Mouse (Mus musculus) hindbrain, embryonic 14.5 days (tissue): ENCODE results near the gene Aplp2. TPM values are rescaled to one million over a fixed set of nuclear protein-coding genes. Genes with fewer than 3 reads are reported as not detected.
"Not testable (repeated sequence)": the region's sequence is repeated elsewhere in the genome, so short reads cannot be mapped to it uniquely, and the experiment has no call there.

ENCODE experiments used
- ATAC-seq: fragments of 200-750 bp; cut with Nextera tagmentation; 2 replicates; pipeline ENCODE4 v1.8.0; 2017; ENCODE audit warnings: moderate number of reproducible peaks, mild to moderate bottlenecking, moderate TSS enrichment, moderate library complexity; ENCODE audit not compliant: low FRiP score
- DNase-seq: peaks from one replicate; pipeline ENCODE4 v3.0.0-alpha.2; 2015; ENCODE audit warnings: low spot score
- H3K27ac ChIP-seq: fragments of 300-500 bp; sonication (generic); 2 replicates; pipeline ENCODE4 v1.5.1; 2014; ENCODE audit warnings: mild to moderate bottlenecking, moderate library complexity
- H3K27me3 ChIP-seq: fragments of 300-500 bp; sonication (generic); 2 replicates; pipeline ENCODE4 v1.6.1; 2014; ENCODE audit warnings: mild to moderate bottlenecking, low read length, mixed read lengths; ENCODE audit not compliant: control insufficient read depth, insufficient read depth
- H3K36me3 ChIP-seq: fragments of 300-500 bp; sonication (generic); replicated peaks from 2 replicates; pipeline ENCODE4 v1.6.1; 2014; ENCODE audit not compliant: control insufficient read depth, insufficient read depth
- H3K4me1 ChIP-seq: fragments of 300-500 bp; sonication (generic); replicated peaks from 2 replicates; pipeline ENCODE4 v1.6.1; 2014; ENCODE audit warnings: antibody characterized with exemption, low read length, mixed read lengths; ENCODE audit not compliant: control insufficient read depth, insufficient read depth
- H3K4me2 ChIP-seq: fragments of 300-500 bp; sonication (generic); replicated peaks from 2 replicates; pipeline ENCODE4 v1.6.1; 2014; ENCODE audit warnings: mild to moderate bottlenecking, moderate library complexity
- H3K4me3 ChIP-seq: fragments of 300-500 bp; sonication (generic); replicated peaks from 2 replicates; pipeline ENCODE4 v1.5.1; 2014; ENCODE audit warnings: mild to moderate bottlenecking, low read length
- H3K9ac ChIP-seq: fragments of 300-500 bp; sonication (generic); 2 replicates; pipeline ENCODE4 v1.6.1; 2014
- H3K9me3 ChIP-seq: fragments of 300-500 bp; sonication (generic); 2 replicates; pipeline ENCODE4 v1.6.1; 2016; ENCODE audit warnings: low read length; ENCODE audit not compliant: control insufficient read depth
- WGBS: fragments of 180-500 bp; shearing (Covaris S2); extraction: QIAGEN DNeasy Blood & Tissue Kit; methylation state at CpG from one replicate; pipeline ENCODE4 v1.1.7; 2014; 5-methylcytosine and 5-hydroxymethylcytosine counted together
- polyA plus RNA-seq: library from polyadenylated mRNA; unstranded; fragments of >200 nt; fragmentation: Nextera tagmentation; extraction: Ambion mirVana; gene quantifications from 2 replicates; pipeline ENCODE4 v1.2.1, GENCODE M21; 2014

The Aplp2 gene
- polyA plus RNA-seq, 1 experiment from 2014 or later: 398 TPM

DNA sequence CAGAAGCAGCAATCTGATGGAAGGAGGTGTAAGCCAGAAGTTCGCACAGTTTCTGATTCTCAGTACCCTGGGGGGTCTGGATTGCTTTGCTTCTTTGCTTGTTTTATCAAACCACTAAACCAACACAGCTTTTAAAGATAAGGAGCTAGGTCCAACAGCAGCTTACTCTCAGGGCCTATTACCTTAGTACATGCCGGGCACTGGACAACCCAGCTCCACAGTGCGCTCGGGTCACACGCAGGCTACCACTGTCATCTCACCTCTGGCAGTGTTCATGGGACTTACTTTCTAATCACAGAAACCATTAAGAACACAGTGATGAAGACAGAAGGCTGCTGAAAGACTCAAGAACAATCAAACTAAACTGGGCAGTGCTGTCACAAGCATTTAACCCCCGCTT lies 36.3 kb downstream of the Aplp2 start:
- H3K9me3 ChIP-seq: no peaks in the 10 kb centered on the region

DNA sequence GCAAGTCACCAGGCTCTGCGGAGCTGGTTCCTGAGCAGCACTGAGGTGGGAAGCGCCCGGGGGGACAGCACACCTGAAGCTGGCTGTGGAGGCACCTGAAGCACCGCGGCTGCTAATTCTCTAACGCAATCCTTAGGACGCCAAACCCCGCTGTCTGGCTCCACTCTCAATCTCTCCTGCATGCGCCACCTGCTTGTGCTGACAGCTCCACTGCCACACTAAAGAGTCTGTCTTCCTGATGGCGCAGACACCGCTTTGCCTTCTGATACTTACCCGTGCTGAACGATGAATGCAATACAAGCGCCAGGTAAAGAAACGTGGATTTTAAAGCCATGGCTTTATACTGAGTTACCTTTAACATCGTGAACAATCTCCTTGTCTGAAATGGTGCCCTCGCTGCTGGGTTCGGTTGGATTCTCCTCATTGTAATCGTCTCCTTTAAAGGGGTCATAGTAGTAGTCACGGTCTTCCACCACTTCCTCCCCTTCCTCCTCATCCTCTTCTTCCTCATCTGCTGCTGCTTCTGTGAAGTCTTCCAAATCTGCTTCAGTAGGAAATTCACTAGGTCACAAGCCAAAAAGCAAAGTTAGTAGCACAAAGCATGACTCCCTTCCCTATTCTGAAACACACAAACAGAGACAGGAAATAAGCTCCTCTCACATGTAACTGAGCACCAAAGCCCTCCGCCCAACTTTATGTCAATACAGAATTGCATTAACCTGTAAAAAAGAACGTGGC lies 43.1 kb downstream of the Aplp2 start:
- Histone ChIP-seq H3K36me3 (peaks cover 69% of the 10 kb centered on the region), H3K27ac (no peak overlapping the region), H3K27me3 (no peaks in the 10 kb centered on the region), H3K9me3 (no peaks in the 10 kb centered on the region), H3K4me1 (no peaks in the 10 kb centered on the region), H3K9ac (no peak overlapping the region), H3K4me3 (no peak overlapping the region), H3K4me2 (no peak overlapping the region)
- 96% methylated on average over 22 of the region's 22 CpGs for WGBS
- no peak for ATAC-seq
- no peak for DNase-seq

More for the DNA sequence above, 36.3 kb downstream of the Aplp2 start:
- Histone ChIP-seq H3K4me2 (no peak overlapping the region), H3K27me3 (no peaks in the 10 kb centered on the region), H3K36me3 (peaks cover 18% of the 10 kb centered on the region), H3K27ac (no peak overlapping the region), H3K9ac (no peak overlapping the region), H3K4me3 (no peak overlapping the region), H3K4me1 (peaks cover 19% of the 10 kb centered on the region; the same call in 1 of the 2 replicates)
- DNase-seq (no peak), ATAC-seq (no peak)
- 89% methylated on average over 6 of the region's 6 CpGs for WGBS

DNA sequence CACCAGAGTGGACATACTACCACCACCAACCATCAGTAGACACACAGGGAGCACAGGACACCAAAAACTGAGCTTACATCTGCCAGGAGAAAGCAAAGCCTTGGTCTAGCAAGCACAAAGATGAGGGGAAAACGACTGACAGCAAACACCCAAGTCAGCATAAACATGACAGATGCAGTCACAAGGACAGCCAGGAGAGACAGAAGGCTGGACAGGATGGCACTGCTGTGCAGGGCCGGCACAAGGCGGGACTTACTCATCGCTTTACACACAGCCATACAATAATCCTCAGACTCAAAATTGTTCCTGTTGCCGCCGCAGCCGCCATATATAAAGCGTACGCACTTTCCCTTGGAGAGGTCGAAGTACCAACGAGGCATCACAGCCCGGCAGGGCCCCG lies 44.3 kb downstream of the Aplp2 start:
- ATAC-seq (no peak), DNase-seq (no peak)
- WGBS: 89% methylated on average over 13 of the region's 13 CpGs
- Histone ChIP-seq H3K36me3 (peaks cover 80% of the 10 kb centered on the region), H3K4me1 (no peaks in the 10 kb centered on the region), H3K4me3 (no peak overlapping the region), H3K9me3 (no peaks in the 10 kb centered on the region), H3K27ac (no peak overlapping the region), H3K9ac (no peak overlapping the region), H3K4me2 (no peak overlapping the region), H3K27me3 (no peaks in the 10 kb centered on the region)

DNA sequence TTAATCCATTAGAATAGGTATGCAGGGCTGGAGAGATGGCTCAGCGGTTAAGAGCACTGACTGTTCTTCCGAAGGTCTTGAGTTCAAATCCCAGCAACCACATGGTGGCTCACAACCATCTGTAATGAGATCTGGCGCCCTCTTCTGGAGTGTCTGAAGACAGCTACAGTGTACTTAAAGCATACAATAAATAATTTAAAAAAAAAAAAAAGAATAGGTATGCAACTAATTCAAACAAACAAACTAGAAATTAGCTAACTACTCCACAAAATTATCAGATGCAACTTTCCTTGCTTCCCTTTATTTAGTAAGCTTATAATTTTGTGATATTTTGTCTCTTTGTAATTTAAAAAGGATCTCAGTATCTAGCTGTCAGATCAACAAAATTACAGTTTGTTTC lies 46.1 kb downstream of the Aplp2 start:
- not testable (repeated sequence) for ATAC-seq, H3K4me3 ChIP-seq, H3K9me3 ChIP-seq, H3K27ac ChIP-seq, DNase-seq, H3K27me3 ChIP-seq, H3K4me1 ChIP-seq, H3K9ac ChIP-seq, H3K4me2 ChIP-seq
- WGBS: 84% methylated on average over 3 of the region's 3 CpGs
- H3K36me3 ChIP-seq: peaks cover 86% of the 10 kb centered on the region

DNA sequence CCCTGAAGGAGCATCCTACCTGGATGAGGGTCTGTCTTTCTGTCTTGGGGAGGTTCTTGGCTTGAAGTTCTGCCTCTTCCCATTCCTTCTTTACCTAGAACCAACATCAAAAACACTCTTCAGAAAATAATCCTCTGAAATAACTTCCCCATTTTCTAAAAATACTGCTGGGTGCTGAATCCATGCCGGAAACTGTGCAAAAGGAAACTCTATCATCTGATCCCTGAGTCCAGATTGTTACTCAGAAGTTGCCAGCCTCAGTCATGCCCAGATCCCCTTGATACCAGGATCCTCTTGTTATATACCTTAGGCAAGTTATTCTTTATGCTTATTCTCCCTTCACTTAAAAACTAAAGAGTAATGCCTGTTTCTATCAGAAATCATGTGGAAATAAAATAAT lies 48.3 kb downstream of the Aplp2 start:
- Histone ChIP-seq H3K36me3 (peaks cover 97% of the 10 kb centered on the region), H3K9me3 (no peaks in the 10 kb centered on the region), H3K4me3 (no peak overlapping the region), H3K27ac (no peak overlapping the region), H3K9ac (no peak overlapping the region), H3K4me2 (no peak overlapping the region), H3K27me3 (no peaks in the 10 kb centered on the region), H3K4me1 (no peaks in the 10 kb centered on the region)
- ATAC-seq (no peak), DNase-seq (no peak)
- 100% methylated on average over 1 of the region's 1 CpGs for WGBS

DNA sequence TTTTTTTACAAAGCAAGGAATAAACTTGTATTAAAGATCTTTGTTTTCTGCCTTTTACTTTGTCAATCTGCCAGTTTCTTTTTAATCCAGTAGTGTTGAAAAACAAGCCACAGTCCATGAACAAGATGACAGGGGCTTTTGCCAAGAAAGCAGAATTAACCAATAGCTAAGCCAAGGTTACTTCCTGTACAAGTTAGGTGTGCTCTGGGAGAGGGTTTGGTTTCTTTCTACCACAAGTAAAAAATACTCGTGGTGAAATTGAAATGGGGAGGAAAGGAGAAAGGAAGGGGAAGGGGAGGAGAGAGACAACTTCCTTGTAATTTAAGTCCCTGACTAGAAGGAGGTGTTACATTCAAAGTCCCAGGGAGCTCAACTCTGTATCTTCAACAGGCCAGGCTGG lies 48.7 kb downstream of the Aplp2 start:
- DNase-seq (no peak), ATAC-seq (no peak)
- Histone ChIP-seq H3K27me3 (no peaks in the 10 kb centered on the region), H3K9ac (no peak overlapping the region), H3K4me3 (no peak overlapping the region), H3K36me3 (peaks cover 97% of the 10 kb centered on the region), H3K27ac (no peak overlapping the region), H3K4me1 (no peaks in the 10 kb centered on the region), H3K9me3 (no peaks in the 10 kb centered on the region), H3K4me2 (no peak overlapping the region)
- 86% methylated on average over 1 of the region's 1 CpGs for WGBS

DNA sequence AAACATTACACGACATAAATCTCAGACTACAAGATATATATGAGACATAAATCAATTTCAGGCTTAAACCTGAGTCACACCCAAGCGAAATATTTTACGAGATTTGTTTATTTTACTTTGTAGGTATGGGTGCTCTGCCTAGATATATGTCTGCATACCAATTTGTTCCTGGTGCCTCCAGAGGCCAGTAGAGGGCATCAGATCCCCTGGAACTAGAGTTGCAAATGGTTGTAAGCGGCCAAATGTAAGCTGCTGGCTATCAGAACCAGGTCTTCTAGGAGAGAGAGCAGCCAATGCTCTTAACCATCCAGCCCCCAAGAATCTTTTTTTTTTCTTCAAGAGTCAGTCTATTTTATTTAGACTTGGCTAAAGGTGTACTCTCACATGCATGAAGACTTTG lies 51.7 kb downstream of the Aplp2 start:
- Histone ChIP-seq H3K4me3 (no peak overlapping the region), H3K9ac (no peak overlapping the region), H3K9me3 (no peaks in the 10 kb centered on the region), H3K27ac (no peak overlapping the region), H3K4me2 (no peak overlapping the region), H3K27me3 (no peaks in the 10 kb centered on the region), H3K36me3 (peaks cover 98% of the 10 kb centered on the region), H3K4me1 (no peaks in the 10 kb centered on the region)
- ATAC-seq: no peak
- DNase-seq: peak; percentile 40
- WGBS: 85% methylated on average over 4 of the region's 4 CpGs

DNA sequence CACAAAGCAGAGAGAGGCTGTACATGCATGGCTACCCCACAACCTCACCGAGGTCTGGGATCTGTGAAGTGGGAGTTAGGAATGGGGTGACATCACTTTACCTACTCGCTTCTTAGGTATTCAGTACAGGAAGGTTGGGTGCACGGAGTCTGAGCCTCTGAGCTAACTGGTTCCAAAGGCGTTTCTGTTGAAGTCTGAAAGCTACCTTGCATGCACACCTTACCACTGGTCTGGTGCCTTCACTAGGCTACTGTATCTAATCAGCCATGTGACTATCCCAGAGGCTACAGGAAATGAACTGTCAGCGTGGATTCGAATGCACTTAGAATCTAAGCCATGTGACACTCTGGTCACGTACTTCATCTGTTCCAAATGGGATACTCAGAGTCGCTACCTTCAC lies 55.0 kb downstream of the Aplp2 start:
- Histone ChIP-seq H3K27me3 (no peaks in the 10 kb centered on the region), H3K27ac (no peak overlapping the region), H3K4me3 (no peak overlapping the region), H3K9ac (no peak overlapping the region), H3K36me3 (peaks cover 95% of the 10 kb centered on the region), H3K4me1 (no peaks in the 10 kb centered on the region), H3K4me2 (no peak overlapping the region), H3K9me3 (no peaks in the 10 kb centered on the region)
- WGBS: 85% methylated on average over 8 of the region's 8 CpGs
- DNase-seq (no peak), ATAC-seq (no peak)

DNA sequence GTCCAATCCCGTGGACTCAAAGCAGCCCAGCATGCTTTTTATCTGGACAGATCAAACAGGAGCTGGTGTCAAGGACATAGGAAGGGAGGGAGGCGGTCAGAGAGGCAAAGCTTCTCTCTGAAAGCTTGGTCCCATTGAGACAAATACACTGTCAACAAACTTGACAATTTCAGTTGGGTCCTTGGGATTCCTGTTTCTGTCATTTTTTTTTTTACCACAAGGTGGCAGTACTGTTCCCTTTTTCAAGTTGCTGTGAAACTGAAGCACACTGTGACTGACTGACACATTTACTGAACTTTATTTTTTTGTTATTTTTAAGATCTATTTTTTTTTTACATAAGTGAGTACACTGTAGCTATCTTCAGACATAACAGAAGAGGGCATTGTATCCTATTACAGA lies 60.6 kb downstream of the Aplp2 start:
- Histone ChIP-seq H3K4me2 (no peak overlapping the region), H3K27ac (no peak overlapping the region), H3K9ac (no peak overlapping the region), H3K4me3 (no peak overlapping the region), H3K36me3 (peaks cover 75% of the 10 kb centered on the region), H3K27me3 (no peaks in the 10 kb centered on the region), H3K9me3 (no peaks in the 10 kb centered on the region), H3K4me1 (no peaks in the 10 kb centered on the region)
- DNase-seq (peak; percentile 86), ATAC-seq (no peak)
- WGBS: 84% methylated on average over 2 of the region's 2 CpGs

DNA sequence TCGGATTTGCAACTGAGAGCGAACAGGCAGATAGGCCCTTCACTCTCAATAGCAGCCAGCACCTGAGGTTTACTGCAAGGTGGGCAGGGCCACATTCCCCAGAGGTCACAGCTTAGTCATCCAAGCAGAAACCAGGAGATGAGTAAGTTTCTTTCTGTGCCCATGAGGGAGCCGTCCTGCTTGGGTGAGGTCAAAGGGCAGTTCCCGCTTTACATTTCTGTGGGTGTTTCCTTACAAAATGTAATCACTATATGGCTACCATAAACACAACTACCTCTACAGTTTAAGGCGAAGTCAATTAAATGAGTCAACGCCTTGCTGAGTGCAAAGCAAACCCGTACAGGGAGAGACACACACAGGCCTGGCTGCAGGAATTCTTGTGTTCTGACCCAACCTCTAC lies 63.5 kb downstream of the Aplp2 start:
- no peak overlapping the region for H3K4me2 ChIP-seq
- H3K9me3 ChIP-seq: no peaks in the 10 kb centered on the region
- H3K27ac ChIP-seq: no peak overlapping the region
- peaks cover 46% of the 10 kb centered on the region for H3K36me3 ChIP-seq
- H3K4me1 ChIP-seq: no peaks in the 10 kb centered on the region
- no peak overlapping the region for H3K4me3 ChIP-seq
- no peak for ATAC-seq
- no peak overlapping the region for H3K9ac ChIP-seq
- 85% methylated on average over 7 of the region's 7 CpGs for WGBS
- no peak for DNase-seq
- H3K27me3 ChIP-seq: no peaks in the 10 kb centered on the region
